Mouse (Mus musculus): ENCODE results near the gene Hspa1l.
"Not testable (repeated sequence)": the region's sequence is repeated elsewhere in the genome, so short reads cannot be mapped to it uniquely, and the experiment has no call there.

Gene Hspa1l

DNA sequence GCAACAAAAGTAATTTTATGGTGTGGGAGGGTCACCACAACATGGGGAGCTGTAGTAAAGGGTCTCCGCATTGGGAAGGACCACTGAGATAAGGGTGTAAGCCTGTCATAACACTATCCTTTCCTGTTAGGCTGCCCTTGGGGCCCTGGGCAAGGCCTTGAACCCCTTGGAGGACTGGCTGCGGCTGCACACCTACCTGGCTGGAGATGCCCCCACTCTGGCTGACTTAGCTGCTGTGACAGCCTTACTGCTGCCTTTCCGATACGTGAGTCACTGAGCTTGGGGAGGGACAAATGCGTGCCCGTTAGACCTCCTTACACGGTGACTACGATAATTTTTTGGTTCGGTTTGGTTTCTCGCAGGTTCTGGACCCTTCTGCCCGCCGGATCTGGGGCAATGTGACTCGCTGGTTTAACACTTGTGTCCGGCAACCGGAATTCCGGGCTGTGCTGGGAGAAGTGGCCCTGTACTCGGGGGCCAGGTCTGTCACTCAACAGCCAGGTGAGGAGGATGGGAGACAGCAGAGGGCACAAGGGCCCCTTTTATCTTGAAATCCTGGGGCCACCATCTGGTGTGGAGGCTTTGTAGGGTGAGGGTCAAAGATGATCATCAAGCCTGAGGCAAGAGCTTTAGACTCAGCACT lies 31.7 kb downstream of the Hspa1l start:
- DNase-seq (ENCODE audit: low spot score), result no peak

DNA sequence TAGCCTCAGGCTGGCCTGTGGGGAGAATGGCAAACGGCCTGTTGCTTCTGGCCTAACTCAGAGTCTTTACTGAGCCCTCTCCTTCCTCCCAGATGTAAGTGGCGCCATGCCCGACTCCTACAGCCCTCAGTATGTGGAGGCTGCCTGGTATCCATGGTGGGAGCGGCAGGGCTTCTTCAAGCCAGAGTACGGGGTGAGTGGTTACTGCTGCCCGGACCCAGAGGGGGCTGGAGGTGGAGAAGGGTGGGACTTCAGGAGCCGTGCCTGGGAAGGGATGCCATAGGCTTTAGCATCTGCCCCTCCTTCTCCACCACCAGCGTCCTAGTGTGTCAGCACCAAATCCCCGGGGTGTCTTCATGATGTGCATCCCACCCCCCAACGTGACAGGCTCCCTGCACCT lies 32.7 kb downstream of the Hspa1l start:
- DNase-seq (ENCODE audit: low spot score), result no peak

DNA sequence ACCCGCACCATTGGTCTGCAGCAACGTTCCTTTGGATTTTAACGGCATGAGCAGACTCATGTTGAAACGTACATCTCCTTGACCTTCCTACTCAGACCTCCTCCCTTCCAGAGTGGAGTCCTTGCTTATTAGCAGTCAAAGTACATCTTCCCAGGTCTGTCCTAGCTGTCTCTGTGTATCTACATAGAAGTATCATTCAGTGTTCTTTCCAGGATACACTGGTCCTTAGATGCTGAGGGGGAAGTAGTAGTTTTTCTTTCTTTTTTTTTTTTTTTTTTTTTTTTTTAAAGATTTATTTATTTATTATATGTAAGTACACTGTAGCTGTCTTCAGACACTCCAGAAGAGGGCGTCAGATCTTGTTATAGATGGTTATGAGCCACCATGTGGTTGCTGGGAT lies 33.4 kb downstream of the Hspa1l start:
- not testable (repeated sequence) for DNase-seq (ENCODE audit: low spot score)

DNA sequence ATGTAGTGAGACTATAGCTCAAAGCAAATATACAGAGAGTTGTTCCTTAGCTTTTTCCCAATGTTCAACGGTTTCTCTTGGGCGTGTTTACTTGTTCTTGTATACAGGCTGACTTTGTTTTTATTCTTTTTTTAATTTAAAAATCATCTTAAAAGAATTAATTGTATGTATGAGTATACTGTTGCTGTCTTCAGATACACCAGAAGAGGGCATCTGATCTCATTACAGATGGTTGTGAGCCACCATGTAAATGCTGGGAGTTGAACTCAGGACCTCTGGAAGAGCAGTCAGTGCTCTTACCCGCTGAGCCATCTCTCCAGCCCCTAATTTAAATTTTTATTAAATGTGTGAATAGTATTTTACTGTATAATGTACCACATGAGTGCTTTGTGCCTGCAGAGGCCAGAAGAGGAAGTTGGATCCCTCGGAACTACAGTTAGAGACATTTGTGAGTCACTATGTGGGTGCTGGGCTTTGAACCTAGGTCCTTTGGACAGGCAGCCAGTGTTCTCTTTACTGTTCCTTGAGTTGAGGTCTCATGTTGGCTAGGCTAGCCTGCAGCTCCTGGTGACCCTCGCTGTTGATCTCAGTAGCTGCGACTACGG lies 35.0 kb downstream of the Hspa1l start:
- DNase-seq (ENCODE audit: low spot score), result no peak

DNA sequence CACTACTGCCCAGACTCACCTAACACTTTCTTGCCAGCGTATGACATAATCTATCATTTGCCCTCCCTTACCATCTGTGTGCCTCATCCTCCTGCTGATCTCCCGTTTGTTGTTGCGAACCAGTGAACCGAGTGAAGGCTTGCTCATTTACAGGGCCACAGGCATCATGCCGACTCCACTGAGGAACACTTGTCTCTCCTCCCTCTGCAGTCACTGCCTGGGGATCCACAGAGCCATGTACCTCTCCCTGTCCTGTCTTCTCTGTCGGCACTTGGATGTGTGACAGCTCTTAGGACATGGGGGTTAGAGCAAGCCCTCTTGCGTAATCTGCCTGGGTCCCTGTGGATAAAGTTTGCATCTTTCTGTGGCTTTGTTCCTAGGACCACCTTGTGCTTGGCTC lies 37.1 kb downstream of the Hspa1l start:
- no peak for DNase-seq (ENCODE audit: low spot score)

DNA sequence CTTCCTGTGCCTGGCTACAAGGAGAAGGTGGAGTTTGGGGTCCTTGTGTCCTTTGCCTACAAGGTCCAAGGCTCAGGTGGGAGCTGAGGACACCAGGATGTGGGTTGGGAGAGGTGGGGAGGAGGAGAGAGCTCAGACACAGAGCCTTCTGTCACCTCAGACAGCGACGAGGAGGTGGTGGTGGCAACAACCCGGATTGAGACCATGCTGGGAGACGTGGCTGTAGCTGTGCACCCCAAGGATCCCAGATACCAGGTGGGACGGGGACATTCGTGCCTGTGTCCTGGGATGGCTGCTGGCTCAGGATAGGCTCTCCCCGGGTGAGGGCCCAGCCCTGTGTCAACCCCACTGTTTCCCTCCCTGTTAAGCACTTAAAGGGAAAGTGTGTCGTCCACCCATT lies 38.9 kb downstream of the Hspa1l start:
- DNase-seq (ENCODE audit: low spot score), result no peak

DNA sequence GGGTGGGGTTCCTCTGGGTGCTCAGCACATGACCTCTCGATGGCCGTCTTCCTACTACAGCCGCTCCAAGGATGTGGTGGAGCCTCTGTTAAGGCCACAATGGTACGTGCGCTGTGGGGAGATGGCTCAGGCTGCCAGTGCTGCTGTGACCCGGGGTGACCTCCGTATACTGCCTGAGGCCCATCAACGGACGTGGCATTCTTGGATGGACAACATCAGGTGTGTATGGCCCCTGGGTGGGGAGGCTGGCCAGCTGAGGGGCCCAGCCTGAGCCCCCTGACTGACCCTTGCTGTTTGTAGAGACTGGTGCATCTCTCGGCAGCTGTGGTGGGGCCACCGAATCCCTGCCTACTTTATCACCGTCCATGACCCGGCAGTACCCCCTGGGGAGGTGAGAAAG lies 39.9 kb downstream of the Hspa1l start:
- no peak for DNase-seq (ENCODE audit: low spot score)

DNA sequence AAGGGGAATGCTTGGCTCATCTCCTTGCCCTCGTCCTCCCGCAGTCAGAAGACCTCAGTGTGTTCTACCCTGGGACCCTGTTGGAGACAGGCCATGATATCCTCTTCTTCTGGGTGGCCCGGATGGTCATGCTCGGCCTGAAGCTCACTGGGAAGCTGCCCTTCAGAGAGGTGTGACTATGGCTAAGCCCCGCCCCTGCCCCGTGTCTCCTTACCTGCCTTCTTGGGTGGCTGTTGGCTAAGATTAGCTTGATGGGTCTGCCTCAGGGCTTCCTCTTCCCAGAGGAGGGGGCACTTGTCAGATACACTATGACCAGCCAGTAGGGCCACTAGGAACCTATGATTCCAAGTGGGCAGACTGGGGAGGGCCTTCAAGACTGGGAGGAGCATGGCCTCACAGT lies 40.7 kb downstream of the Hspa1l start:
- DNase-seq (ENCODE audit: low spot score), result no peak

DNA sequence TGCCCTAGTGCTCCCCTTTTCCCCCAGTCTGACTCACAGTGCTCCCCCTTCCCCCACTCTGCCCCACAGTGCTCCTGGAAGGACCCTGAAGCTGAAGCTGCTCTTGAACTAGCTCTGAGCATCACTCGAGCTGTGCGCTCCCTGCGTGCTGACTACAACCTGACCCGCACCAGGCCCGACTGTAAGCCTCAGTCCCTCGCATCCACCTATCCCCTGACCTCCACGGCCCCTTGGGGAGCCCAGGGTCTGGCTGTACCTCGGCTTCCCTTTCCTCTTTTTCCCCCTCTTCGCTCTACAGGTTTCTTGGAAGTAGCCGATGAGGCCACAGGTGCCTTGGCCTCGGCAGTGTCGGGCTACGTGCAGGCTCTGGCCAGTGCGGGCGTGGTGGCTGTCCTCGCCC lies 42.8 kb downstream of the Hspa1l start:
- DNase-seq (ENCODE audit: low spot score), result no peak

DNA sequence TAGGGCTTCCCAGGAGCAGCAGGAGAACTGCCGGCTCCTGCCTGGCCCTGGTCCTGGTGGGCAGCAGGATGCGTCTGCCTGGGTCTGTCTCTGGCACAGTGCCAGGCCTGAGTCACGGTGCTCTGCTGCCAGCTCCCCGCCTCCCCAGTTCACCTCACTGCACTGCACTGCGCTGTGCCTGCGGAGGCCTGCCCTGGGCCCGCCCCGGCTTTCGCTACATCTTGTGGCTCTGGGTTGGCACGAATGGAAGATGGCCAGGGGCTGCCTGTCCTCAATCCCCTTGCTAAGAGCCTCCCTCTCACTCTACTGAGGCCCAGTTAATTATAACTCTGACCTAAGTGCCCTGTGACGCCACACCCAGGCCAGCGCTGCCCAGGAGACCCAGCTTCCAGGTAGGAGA lies 43.9 kb downstream of the Hspa1l start, which contains the start of gene Vwa7:
TSS of gene Vwa7 (plus strand) at position 204 of the 400 bp plus-strand sequence.
- no peak for DNase-seq (ENCODE audit: low spot score)

DNA sequence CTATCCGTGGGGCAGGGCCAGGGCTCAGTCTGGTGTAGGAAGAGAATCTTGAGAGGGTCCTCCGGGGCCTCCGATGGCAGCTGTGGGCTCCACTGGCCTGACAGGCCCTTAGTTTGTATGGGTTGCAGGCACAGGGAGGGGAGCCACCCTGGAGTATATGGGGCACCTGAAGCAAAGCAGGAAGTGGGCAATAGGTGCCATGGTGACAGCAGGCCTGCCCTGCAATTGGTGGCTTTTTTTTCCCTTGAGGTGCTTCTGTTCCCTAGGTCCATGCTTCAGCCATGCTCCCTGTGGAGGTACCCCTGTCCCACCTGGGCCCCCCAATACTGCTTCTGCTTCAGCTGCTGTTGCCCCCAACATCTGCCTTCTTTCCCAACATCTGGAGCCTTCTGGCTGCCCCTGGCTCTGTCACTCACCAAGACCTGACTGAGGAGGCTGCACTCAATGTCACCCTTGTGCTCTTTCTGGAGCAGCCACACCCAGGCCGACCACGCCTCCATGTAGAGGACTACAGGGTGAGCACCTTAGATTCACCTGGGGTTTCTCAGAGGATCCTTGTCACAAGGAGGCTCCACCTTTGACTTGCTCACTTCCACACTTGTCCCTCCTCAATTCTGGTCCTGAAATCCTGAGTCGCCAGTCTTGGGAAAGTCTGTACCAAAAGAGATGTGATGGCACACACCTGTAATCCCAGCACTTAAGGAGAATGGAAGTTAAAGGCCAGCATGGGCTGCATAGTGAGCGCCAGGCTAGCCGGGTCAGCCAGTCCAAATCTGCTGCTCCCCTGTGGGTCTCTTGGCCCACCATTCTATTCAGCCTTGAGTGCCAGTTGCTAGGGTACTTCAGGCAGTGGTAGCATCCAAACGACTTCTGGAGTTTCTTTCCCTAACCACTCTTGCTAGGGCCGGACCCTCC lies 44.5 kb downstream of the Hspa1l start:
- DNase-seq (ENCODE audit: low spot score), result no peak

DNA sequence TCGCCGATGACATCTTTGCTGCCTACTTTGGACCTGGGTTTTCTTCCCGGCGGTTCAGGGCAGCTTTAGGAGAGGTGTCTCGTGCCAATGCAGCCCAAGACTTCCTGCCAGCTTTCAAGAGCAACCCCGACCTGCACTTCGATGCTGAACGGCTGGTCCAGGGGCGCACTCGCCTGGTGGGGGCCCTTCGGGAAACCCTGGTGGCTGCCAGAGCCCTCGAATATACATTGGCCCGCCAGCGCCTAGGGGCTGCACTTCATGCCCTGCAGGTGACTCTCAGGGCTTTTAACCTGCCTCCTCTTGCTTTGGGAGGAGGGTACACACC lies 45.2 kb downstream of the Hspa1l start:
- no peak for DNase-seq (ENCODE audit: low spot score)

DNA sequence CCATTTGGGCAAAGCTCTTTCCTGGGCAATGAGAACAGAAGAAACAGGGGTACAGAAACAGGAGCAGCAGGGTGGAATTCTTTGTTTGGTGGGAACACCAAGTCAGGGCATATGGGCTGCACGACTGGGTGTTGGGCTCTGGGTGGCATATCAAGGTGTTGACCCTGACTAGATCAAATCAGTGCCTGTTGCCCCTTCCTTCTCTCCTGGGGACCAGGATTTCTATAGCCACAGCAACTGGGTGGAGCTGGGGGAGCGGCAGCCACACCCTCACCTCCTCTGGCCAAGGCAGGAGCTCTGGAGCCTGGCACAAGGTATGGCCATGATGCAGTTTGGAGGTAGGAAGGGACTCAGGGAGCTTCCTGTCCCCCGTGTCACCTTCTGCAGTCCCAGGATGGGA lies 45.7 kb downstream of the Hspa1l start:
- no peak for DNase-seq (ENCODE audit: low spot score)

DNA sequence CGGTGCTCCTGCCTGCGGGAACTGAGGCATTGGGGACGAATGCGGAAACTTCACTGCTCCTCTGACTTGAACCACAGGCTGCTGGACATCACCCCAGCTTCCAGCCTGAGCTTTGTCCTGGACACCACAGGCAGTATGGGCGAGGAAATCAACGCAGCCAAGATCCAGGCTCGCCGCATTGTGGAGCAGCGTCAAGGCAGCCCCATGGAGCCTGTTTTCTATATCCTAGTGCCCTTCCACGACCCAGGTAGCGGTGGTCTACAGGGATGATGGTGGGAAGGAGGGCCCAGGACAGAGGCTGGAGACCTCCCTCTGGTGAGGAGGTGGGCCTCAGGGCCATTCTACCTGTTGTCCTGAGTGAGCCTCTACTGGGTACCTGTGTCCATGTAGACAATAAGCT lies 47.4 kb downstream of the Hspa1l start:
- DNase-seq (ENCODE audit: low spot score), result no peak

DNA sequence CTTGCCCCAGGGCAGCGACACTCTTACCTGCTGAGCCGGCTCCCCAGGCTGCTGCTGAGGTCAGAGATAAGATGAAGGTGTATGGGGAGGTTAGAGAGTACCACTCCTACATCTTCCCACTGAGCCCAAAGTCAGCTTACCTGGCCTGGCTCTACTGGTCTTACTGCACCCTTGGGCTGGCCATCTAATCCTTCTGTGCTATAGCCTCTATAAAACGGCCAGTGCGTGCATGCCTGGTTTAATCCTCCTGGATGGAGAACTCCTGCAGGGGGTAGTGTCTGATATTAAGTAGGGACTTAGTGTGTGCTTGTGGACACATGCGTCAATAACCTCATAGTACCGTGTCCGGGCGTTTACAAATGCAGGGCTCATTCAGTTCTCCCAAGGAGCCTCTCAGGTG lies 48.0 kb downstream of the Hspa1l start:
- no peak for DNase-seq (ENCODE audit: low spot score)

DNA sequence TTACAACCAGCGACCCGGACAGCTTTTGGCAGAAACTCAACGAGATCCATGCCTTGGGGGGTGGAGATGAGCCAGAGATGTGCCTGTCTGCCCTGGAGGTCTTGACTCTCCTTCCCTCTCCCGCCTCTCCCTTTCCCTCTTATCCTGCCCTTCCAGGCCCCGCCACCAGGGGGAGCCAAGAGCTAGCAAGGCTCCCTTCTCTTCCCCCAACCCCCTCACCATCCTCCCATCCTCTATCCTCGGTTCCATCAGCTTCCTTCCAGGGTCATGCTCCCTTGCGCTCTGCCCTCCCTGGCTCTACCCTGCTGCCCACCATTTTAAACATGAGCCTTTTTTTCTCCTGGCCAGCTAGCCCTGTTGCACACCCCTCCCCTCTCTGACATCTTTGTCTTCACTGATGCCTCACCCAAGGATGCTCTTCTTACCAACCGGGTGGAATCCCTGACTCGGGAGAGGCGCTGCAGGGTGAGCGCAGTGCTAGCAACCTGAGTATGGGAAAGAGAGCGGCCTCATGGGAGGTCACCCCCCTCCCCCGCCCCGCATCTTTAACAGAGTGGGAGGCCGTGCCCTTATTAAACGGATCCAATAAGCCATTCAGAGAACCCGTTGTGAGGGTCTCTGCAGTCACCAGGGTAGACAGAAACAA lies 48.8 kb downstream of the Hspa1l start:
- DNase-seq (ENCODE audit: low spot score), result peak; percentile 92

DNA sequence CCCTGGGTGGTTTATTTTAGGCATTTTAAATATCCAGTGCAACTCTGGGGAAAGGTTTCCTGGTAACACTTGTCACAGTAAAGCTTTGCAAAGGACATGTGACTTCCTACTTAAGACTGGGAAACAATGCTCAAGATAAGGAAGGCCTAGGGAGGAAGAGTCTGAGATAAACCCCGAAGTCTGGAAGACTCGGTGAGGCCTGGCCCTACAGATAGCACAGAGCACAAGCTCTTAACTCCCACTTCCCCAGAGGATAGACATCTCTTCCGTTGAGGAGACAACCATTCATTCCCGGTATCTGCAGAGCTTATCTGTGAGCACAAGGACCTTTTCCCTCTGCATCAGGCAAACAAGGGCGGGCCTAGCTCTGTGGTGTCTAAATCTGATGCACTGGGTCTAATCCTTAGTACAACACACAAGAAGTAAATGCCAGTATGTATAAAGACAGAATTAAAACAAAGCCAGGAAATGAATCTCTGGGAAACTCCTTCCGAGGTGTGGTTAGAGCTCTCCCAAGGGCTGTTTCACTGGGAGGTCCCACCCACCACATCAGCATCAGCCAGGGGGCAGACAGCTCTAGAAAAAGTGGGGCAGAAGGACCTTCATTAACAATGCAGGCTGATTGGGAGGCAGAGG lies 49.5 kb downstream of the Hspa1l start:
- no peak for DNase-seq (ENCODE audit: low spot score)

DNA sequence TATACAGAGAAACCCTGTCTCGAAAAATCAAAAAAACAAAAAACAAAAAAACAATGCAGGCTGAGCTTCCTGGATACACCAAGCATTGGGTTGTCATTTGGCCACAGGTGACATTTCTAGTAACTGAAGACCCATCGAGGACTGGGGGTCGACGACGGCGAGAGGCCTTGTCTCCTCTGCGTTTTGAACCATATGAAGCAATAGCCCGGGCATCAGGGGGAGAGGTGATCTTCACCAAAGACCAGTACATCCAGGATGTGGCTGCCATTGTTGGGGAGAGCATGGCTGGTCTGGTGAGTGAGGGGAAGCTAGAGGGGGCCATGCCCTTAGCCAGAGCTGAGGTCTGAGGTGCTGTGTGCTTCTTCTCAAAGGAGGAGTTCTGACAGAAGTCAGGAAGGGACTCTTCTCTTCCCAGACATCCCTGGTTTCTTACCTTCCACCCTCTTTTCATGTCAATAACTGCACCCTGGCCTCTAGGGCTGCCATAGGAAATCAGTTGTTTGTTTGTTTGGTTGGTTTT lies 50.1 kb downstream of the Hspa1l start:
- no peak for DNase-seq (ENCODE audit: low spot score)

DNA sequence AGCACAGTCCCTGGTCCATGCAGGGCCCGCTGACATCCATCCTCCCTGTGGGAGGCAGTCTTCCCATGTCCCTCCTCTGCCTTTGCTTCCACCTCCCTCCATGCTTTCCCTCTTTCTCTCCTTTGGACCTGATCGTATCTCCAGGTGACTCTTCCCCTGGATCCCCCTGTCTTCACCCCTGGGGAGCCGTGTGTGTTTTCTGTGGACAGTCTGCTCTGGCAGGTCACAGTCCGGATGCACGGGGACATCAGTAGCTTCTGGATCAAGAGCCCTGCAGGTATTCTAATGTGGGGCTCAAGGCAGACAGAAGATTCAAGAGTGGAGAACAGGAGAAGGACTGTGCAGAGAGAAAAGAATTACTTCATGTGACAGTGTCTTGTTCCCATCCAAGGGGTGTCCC lies 50.7 kb downstream of the Hspa1l start:
- DNase-seq (ENCODE audit: low spot score), result no peak

DNA sequence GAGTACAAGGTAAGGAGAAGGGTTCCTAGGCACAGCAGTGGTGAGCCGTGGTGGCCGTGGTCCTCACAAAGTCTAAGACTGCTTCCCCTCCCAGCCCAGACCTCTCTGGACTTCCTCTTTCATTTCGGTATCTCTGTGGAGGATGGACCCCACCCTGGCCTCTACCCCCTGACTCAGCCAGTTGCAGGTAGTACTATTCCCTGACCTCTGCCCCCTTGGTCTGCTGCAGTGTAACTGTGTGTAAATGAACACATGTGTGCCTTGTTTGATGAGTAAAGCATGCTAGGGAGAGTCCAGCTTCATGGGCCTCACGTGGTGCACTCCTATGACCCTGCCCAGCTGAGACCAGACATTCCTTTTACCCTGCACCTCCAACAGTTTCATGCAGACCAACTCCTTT lies 51.3 kb downstream of the Hspa1l start:
- no peak for DNase-seq (ENCODE audit: low spot score)

DNA sequence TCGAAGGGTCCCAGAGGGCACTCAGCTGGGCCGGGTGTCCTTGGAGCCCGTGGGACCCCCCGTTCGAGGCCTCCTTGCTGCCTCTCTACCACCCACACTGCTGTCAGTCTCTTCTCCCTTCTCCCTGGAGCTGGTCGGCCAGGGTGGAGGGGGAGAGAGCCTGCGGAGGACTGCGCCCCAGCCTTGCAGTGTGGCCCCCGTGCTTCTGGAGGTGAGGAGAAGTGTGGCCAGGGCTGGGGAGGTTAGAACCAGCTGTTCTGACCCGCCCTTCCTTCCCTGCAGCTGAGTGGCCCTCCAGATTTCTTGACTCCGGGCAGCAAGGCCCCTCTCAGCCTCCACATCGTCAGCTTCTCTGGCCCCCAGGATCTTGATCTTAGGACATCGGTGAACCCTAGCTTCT lies 51.8 kb downstream of the Hspa1l start:
- no peak for DNase-seq (ENCODE audit: low spot score)

All from ovary, postnatal 10 days (tissue).